Mouse (Mus musculus): Measurements from ENCODE around the gene Dync1h1.

GRCm38 (mm10) chr12:110667466-110668077 is 66.3 kb downstream of the Dync1h1 start:
- TF ChIP-seq HCFC1 (IDR thresholded peaks at IDR 0.05; ENCODE audit: borderline replicate concordance, insufficient read depth, low read length) (no peak), CHD2 (IDR thresholded peaks at IDR 0.05; ENCODE audit: low read depth, low read length) (no peak)
